Mouse (Mus musculus): ENCODE data around the gene Tshr.

GRCm38 (mm10) chr12:91569255-91569654 is 184.9 kb downstream of the Tshr start:
- TF ChIP-seq POLR2A (IDR thresholded peaks at IDR 0.05; ENCODE audit: borderline replicate concordance, extremely low read depth, insufficient read depth, insufficient read length, poor library complexity, severe bottlenecking) (no peak), CTCF (IDR thresholded peaks at IDR 0.05; ENCODE audit: borderline replicate concordance, extremely low read depth, insufficient read depth, insufficient read length) (no peak)

All from brain, embryonic 14.5 days (tissue).